Mouse (Mus musculus): ENCODE data around the gene Srp14.

GRCm38 (mm10) chr2:118464450-118464849 is 15.1 kb downstream of the Srp14 start:
- TF ChIP-seq POLR2A (IDR thresholded peaks at IDR 0.05; ENCODE audit: low read depth, low read length): no peak
- no peak for TF ChIP-seq CTCF (IDR thresholded peaks at IDR 0.05; ENCODE audit: borderline replicate concordance, insufficient read depth, low read length)
